Mouse (Mus musculus) E14TG2a.4 (cell line): ENCODE measurements around the gene Cxcl12.

Experiments used
- CTCF ChIP-seq: conservative IDR thresholded peaks from 2 replicates; pipeline ENCODE4 v1.5.1; 2014; ENCODE audit warnings: low read length
- NANOG ChIP-seq: IDR thresholded peaks from 2 replicates; pipeline ENCODE4 v1.6.1; 2014; ENCODE audit warnings: borderline replicate concordance, low read length, mixed read lengths

- TF ChIP-seq CTCF: no peak
- TF ChIP-seq NANOG: no peak
Measured at GRCm38 (mm10) chr6:117202856-117203400, 34.6 kb downstream of the Cxcl12 start.
